Mouse (Mus musculus): ENCODE data around the gene 1700057G04Rik. TPM values are rescaled to one million over a fixed set of nuclear protein-coding genes. Genes with fewer than 3 reads are reported as not detected.

1700057G04Rik gene
- polyA plus RNA-seq, 1 experiment = not detected

DNA sequence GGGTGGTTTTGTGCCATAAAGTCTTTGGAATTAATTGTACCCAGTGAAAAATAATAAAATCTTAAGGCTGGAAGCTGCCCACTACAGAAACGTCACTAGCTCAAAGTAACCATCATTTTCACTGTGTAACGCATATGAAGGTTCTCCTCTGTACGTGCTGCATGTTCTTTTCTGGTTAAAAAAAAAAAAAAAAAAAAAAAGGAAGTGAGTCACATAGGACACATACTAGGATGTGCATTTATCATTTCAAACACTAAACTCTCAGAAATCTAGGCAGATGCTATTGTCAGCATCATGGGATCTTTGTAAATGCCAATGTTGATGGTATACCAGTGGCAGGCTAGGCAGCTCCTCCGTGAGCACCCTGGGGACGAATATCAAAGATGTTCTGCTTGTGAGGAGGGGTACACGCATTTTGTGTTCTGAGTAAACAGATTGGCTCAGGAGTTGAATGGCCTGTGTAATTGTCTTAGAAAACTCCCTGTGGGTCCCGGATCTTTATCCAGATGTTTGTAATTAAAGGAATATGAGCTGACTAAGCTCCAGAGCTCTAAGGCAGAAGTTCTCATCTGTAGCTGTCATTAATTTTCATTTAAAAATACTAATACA is 26.5 kb upstream of the 1700057G04Rik start:
- 80% methylated on average over 7 of the region's 7 CpGs for WGBS
- H3K4me3 ChIP-seq (ENCODE audit: low read depth, low read length) = no peak overlapping the region
- no peak overlapping the region for H3K27ac ChIP-seq (ENCODE audit: insufficient read depth, low read depth, low read length)

DNA sequence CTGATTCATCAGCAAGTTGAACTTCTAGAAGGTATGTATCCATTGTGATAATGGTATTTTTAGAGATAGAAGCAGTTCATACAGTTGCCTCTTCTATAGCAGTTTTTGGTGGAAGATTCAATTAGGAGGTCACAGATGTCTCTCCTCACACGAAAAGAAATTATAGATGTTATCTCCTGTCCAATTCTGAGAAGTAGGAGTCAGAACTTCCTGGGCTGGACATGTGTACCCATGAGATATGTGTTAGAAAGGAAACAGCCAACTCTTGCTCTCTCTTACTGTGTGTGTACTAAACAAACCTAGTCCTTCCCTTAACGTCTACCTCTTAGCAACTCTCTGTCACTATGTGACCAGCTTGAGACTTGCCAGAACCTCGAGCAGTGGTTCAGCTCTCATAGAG is 19.5 kb upstream of the 1700057G04Rik start:
- TF ChIP-seq POLR2A (IDR thresholded peaks at IDR 0.05; ENCODE audit: low read depth, low read length) (no peak), CTCF (IDR thresholded peaks at IDR 0.05; ENCODE audit: extremely low read depth, insufficient read length, insufficient replicate concordance, low read depth, low read length) (no peak)
- no peak overlapping the region for H3K4me3 ChIP-seq (ENCODE audit: low read depth, low read length)
- no peak overlapping the region for H3K27ac ChIP-seq (ENCODE audit: insufficient read depth, low read depth, low read length)
- H3K36me3 ChIP-seq (ENCODE audit: control insufficient read depth, insufficient read depth, low read length) = no peaks in the 10 kb centered on the region
- no peaks in the 10 kb centered on the region for H3K4me1 ChIP-seq (ENCODE audit: control insufficient read depth, insufficient read depth, insufficient read length, low read length)
- WGBS = 67% methylated on average over 3 of the region's 3 CpGs
- H3K27me3 ChIP-seq (ENCODE audit: control insufficient read depth, insufficient read depth, low read length) = peaks cover 10% of the 10 kb centered on the region

More for the DNA sequence above, 26.5 kb upstream of the 1700057G04Rik start:
- Histone ChIP-seq H3K36me3 (ENCODE audit: control insufficient read depth, insufficient read depth, low read length) (no peaks in the 10 kb centered on the region), H3K4me1 (ENCODE audit: control insufficient read depth, insufficient read depth, insufficient read length, low read length) (no peaks in the 10 kb centered on the region), H3K27me3 (ENCODE audit: control insufficient read depth, insufficient read depth, low read length) (no peaks in the 10 kb centered on the region; the same call in 1 of the 2 replicates)
- TF ChIP-seq CTCF (IDR thresholded peaks at IDR 0.05; ENCODE audit: extremely low read depth, insufficient read length, insufficient replicate concordance, low read depth, low read length) (no peak), POLR2A (IDR thresholded peaks at IDR 0.05; ENCODE audit: low read depth, low read length) (no peak)

DNA sequence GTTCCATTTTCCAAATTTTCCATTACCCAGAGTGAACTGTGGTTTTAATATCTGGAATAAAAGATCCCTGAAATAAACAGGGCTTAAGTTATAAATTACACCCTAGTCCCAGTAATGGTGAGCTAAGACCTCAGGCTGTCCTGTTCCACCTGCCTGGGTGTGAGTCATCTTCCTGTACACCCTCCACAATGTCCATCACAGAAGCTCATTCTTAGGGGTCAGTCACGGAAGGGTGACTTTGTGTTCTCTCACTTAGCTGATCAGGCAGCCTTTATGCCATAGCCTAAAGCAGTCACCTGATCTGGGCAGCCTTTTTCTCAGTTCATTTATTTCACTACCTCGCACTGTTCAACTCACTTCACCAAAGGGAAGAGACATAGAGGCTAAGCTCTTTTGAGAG is 17.0 kb upstream of the 1700057G04Rik start:
- TF ChIP-seq POLR2A (IDR thresholded peaks at IDR 0.05; ENCODE audit: low read depth, low read length) (no peak), CTCF (IDR thresholded peaks at IDR 0.05; ENCODE audit: extremely low read depth, insufficient read length, insufficient replicate concordance, low read depth, low read length) (no peak)
- H3K27ac ChIP-seq (ENCODE audit: insufficient read depth, low read depth, low read length) = no peak overlapping the region
- WGBS = 89% methylated on average over 2 of the region's 2 CpGs
- peaks cover 10% of the 10 kb centered on the region for H3K27me3 ChIP-seq (ENCODE audit: control insufficient read depth, insufficient read depth, low read length)
- no peak overlapping the region for H3K4me3 ChIP-seq (ENCODE audit: low read depth, low read length)
- no peaks in the 10 kb centered on the region for H3K36me3 ChIP-seq (ENCODE audit: control insufficient read depth, insufficient read depth, low read length)
- H3K4me1 ChIP-seq (ENCODE audit: control insufficient read depth, insufficient read depth, insufficient read length, low read length) = no peaks in the 10 kb centered on the region

DNA sequence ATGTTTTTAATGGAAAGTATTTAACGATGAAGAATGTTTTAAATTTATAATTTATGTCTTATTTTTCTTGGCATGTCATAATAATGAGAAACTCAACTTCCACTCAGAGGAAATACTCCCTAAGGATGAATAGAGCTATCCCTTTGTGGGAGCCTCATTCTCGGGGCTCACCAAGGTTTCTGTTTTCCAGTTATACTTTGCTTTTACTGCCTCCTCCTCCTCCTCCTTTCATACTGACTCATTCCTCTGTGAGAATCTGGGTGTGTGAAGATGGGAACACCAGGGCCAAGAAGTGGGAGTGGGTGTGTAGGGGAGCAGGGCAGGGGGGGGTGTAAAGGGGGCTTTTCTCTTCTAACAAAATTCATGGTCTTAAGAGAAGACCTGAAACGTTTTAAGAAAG is 16.3 kb upstream of the 1700057G04Rik start:
- H3K36me3 ChIP-seq (ENCODE audit: control insufficient read depth, insufficient read depth, low read length) = no peaks in the 10 kb centered on the region
- WGBS = 75% methylated on average over 3 of the region's 3 CpGs
- no peak overlapping the region for H3K27ac ChIP-seq (ENCODE audit: insufficient read depth, low read depth, low read length)

DNA sequence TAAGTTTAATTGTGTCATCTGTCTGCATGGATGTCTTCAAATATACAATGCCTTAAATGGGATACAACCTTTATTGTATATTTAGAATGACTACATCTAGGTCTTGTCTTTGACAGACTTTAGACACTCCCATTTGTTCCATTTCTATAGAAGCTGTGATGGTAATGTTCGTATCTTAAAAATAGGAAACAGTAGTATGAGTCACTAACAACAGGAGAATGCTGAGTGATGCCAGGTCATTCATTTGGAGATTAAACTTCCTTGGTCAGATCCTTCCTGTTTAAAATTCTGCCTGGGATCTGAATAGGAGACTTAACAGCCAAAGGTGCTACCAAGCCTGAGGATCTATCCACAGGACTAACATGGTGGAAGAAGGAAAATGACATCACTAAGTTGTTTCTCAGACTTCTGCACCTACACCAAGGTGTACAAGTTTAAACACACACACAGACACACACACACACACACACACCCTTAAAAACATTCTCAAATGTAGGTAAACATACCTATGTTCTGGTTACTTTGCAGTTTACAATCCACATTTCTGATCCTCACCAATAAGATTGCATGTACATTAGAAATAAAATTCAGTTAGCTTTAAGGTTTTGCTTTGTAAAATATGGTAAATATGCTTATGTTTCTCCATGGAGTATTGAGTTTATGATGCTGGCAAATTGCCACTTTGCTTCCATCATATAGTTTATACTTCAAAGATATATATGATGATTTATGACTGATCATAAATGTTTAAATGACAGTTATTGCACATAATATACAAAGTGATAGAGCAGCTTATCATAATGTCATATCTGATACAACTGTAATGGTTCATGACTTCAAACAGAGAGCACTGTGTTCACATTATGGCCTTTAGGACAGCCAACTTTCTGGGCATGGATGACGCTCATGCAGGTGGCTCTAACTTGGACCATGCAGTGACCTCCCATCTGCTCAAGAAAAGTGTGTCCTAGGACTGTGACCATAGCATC is 15.3 kb upstream of the 1700057G04Rik start:
- 29% methylated on average over 2 of the region's 2 CpGs for WGBS

More for the DNA sequence above, 16.3 kb upstream of the 1700057G04Rik start:
- Histone ChIP-seq H3K27me3 (ENCODE audit: control insufficient read depth, insufficient read depth, low read length) (peaks cover 10% of the 10 kb centered on the region), H3K4me3 (ENCODE audit: low read depth, low read length) (no peak overlapping the region), H3K4me1 (ENCODE audit: control insufficient read depth, insufficient read depth, insufficient read length, low read length) (no peaks in the 10 kb centered on the region)
- TF ChIP-seq CTCF (IDR thresholded peaks at IDR 0.05; ENCODE audit: extremely low read depth, insufficient read length, insufficient replicate concordance, low read depth, low read length) (no peak), POLR2A (IDR thresholded peaks at IDR 0.05; ENCODE audit: low read depth, low read length) (no peak)

DNA sequence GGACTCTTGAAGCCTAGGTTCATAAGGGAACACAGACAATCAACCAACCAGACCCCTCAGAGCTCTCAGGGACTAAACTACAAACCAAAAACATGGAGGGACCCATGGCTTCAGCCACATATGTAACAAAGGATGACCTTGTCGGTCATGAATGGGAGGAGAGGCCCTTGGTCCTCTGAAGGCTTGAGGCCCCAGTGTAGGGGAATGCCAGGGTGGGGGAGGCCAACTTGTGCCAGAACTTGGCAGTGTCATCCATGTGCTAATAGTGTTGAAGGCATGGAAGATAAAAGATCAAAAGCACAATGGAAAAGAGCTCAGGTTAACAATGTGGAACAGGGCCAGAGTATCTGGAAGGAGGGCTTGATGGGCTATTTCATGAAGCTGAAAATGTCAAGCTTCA is 10.9 kb upstream of the 1700057G04Rik start:
- H3K27me3 ChIP-seq (ENCODE audit: control insufficient read depth, insufficient read depth, low read length) = peaks cover 6% of the 10 kb centered on the region
- TF ChIP-seq POLR2A (IDR thresholded peaks at IDR 0.05; ENCODE audit: low read depth, low read length) (no peak), CTCF (IDR thresholded peaks at IDR 0.05; ENCODE audit: extremely low read depth, insufficient read length, insufficient replicate concordance, low read depth, low read length) (no peak)
- H3K4me1 ChIP-seq (ENCODE audit: control insufficient read depth, insufficient read depth, insufficient read length, low read length) = no peaks in the 10 kb centered on the region
- WGBS = 71% methylated on average over 1 of the region's 1 CpGs
- H3K4me3 ChIP-seq (ENCODE audit: low read depth, low read length) = no peak overlapping the region
- H3K36me3 ChIP-seq (ENCODE audit: control insufficient read depth, insufficient read depth, low read length) = no peaks in the 10 kb centered on the region
- no peak overlapping the region for H3K27ac ChIP-seq (ENCODE audit: insufficient read depth, low read depth, low read length)

More for the DNA sequence above, 15.3 kb upstream of the 1700057G04Rik start:
- no peak overlapping the region for H3K4me3 ChIP-seq (ENCODE audit: low read depth, low read length)
- no peak for TF ChIP-seq POLR2A (IDR thresholded peaks at IDR 0.05; ENCODE audit: low read depth, low read length)
- TF ChIP-seq CTCF (IDR thresholded peaks at IDR 0.05; ENCODE audit: extremely low read depth, insufficient read length, insufficient replicate concordance, low read depth, low read length) = no peak
- no peak overlapping the region for H3K27ac ChIP-seq (ENCODE audit: insufficient read depth, low read depth, low read length)
- no peaks in the 10 kb centered on the region for H3K36me3 ChIP-seq (ENCODE audit: control insufficient read depth, insufficient read depth, low read length)
- H3K27me3 ChIP-seq (ENCODE audit: control insufficient read depth, insufficient read depth, low read length) = peaks cover 13% of the 10 kb centered on the region
- H3K4me1 ChIP-seq (ENCODE audit: control insufficient read depth, insufficient read depth, insufficient read length, low read length) = no peaks in the 10 kb centered on the region

DNA sequence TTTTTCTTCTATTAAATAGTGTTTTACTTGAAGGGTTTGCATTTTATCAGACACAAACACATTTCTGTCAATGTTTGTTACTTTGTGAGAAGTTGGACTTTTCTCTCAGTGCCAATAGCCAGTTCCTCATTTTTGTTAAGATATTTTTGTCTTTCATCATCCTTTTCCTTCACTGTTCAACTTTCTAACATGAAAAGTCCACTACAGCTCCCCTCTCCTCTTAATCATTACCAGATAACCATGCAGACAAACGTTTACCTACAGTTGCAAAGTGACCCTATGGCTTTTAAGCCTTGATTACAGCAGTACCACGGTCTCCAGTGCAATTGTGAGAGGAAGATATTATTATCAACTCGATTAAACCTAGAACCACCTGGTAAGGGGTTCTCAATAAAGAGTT is 8.0 kb upstream of the 1700057G04Rik start:
- H3K27ac ChIP-seq (ENCODE audit: insufficient read depth, low read depth, low read length) = no peak overlapping the region
- TF ChIP-seq POLR2A (IDR thresholded peaks at IDR 0.05; ENCODE audit: low read depth, low read length) (no peak), CTCF (IDR thresholded peaks at IDR 0.05; ENCODE audit: extremely low read depth, insufficient read length, insufficient replicate concordance, low read depth, low read length) (no peak)
- peaks cover 7% of the 10 kb centered on the region; the same call in 1 of the 2 replicates for H3K4me1 ChIP-seq (ENCODE audit: control insufficient read depth, insufficient read depth, insufficient read length, low read length)
- 48% methylated on average over 3 of the region's 3 CpGs for WGBS
- H3K27me3 ChIP-seq (ENCODE audit: control insufficient read depth, insufficient read depth, low read length) = peaks cover 6% of the 10 kb centered on the region
- no peak overlapping the region for H3K4me3 ChIP-seq (ENCODE audit: low read depth, low read length)
- no peaks in the 10 kb centered on the region for H3K36me3 ChIP-seq (ENCODE audit: control insufficient read depth, insufficient read depth, low read length)

All from small intestine, adult 2 months (tissue).